Mouse (Mus musculus) CH12.LX (cell line): Measurements from ENCODE around the gene Ccdc130. TPM values are rescaled to one million over a fixed set of nuclear protein-coding genes. Genes with fewer than 3 reads are reported as not detected.

ENCODE experiments used
- DNase-seq: peaks from one replicate; pipeline ENCODE4 v3.0.0-alpha.2; 2013; ENCODE audit errors: extremely low read depth
- H3K27ac ChIP-seq: 2 replicates; pipeline ENCODE4 v1.5.1; 2012; ENCODE audit warnings: low read depth, mild to moderate bottlenecking, control low read depth, moderate library complexity; ENCODE audit not compliant: insufficient read depth
- H3K27me3 ChIP-seq: replicated peaks from 2 replicates; pipeline ENCODE3; 2012; ENCODE audit warnings: inconsistent platforms
- H3K36me3 ChIP-seq, 2 experiments: replicated peaks in 1 of 2; 2 replicates each; pipeline versions ENCODE3 to v1.6.1; 2012; ENCODE audit warnings: inconsistent platforms in 1 of 2, low read length in 1 of 2, mild to moderate bottlenecking in 1 of 2, mixed read lengths in 1 of 2, moderate library complexity in 1 of 2; ENCODE audit not compliant: control insufficient read depth in 1 of 2, insufficient read depth in 1 of 2
- H3K4me1 ChIP-seq, 2 experiments: 2 replicates each; pipeline ENCODE4 v1.6.1; 2012; ENCODE audit warnings: inconsistent platforms in 1 of 2, moderate library complexity in 1 of 2; ENCODE audit not compliant: insufficient read depth in 2 of 2, control insufficient read depth in 1 of 2
- H3K4me2 ChIP-seq: 2 replicates; pipeline ENCODE4 v1.6.1; 2012; ENCODE audit warnings: low read depth, mild to moderate bottlenecking, control low read depth; ENCODE audit not compliant: poor library complexity, insufficient read depth, severe bottlenecking
- H3K4me3 ChIP-seq, 3 experiments: fragments of 150-350 bp in 1 of 3; sonication (generic) in 1 of 3; replicated peaks in 1 of 3; 2 replicates each; pipeline versions ENCODE3 to v1.5.1; 2011 to 2012; ENCODE audit warnings: low read depth in 2 of 3, low read length in 2 of 3, mild to moderate bottlenecking in 2 of 3, moderate library complexity in 2 of 3, control low read depth in 1 of 3, improper control_type of control experiment in 1 of 3, inconsistent platforms in 1 of 3, mixed read lengths in 1 of 3; ENCODE audit not compliant: poor library complexity in 1 of 3
- H3K79me2 ChIP-seq: replicated peaks from 2 replicates; pipeline ENCODE4 v1.6.1; 2012; ENCODE audit warnings: mild to moderate bottlenecking, moderate library complexity; ENCODE audit not compliant: control insufficient read depth, poor library complexity, insufficient read depth, severe bottlenecking; ENCODE audit errors: extremely low read depth
- H3K9ac ChIP-seq: 2 replicates; pipeline ENCODE4 v1.6.1; 2012; ENCODE audit warnings: low read depth, mild to moderate bottlenecking, control low read depth, moderate library complexity; ENCODE audit not compliant: insufficient read depth
- H3K9me3 ChIP-seq: replicated peaks from 2 replicates; pipeline ENCODE3; 2012; ENCODE audit warnings: low read length, inconsistent platforms, mixed read lengths
- BHLHE40 ChIP-seq: IDR thresholded peaks from 2 replicates; pipeline ENCODE4 v1.6.1; 2011; ENCODE audit warnings: mild to moderate bottlenecking, low read depth, low read length, improper control_type of control experiment
- CHD1 ChIP-seq: IDR thresholded peaks from 2 replicates; pipeline ENCODE4 v1.6.1; 2012; ENCODE audit warnings: low read depth, low read length, improper control_type of control experiment, inconsistent platforms
- CHD2 ChIP-seq: IDR thresholded peaks from 2 replicates; pipeline ENCODE4 v1.6.1; 2011; ENCODE audit warnings: low read length, improper control_type of control experiment
- CTCF ChIP-seq, 2 experiments: IDR thresholded peaks in 1 of 2; conservative IDR thresholded peaks in 1 of 2; 2 replicates each; pipeline ENCODE4 v1.5.1; 2011 to 2012; ENCODE audit warnings: low read depth in 2 of 2, low read length in 2 of 2, improper control_type of control experiment in 1 of 2, inconsistent platforms in 1 of 2, mild to moderate bottlenecking in 1 of 2, moderate library complexity in 1 of 2
- E2F4 ChIP-seq: IDR thresholded peaks from 2 replicates; pipeline ENCODE4 v1.6.1; 2011; ENCODE audit warnings: low read depth, low read length, improper control_type of control experiment; ENCODE audit not compliant: insufficient replicate concordance
- ELF1 ChIP-seq: IDR thresholded peaks from 2 replicates; pipeline ENCODE4 v1.6.1; 2014; ENCODE audit warnings: low read depth, mild to moderate bottlenecking, inconsistent platforms, low read length, improper control_type of control experiment
- EP300 ChIP-seq: IDR thresholded peaks from 2 replicates; pipeline ENCODE4 v1.6.1; 2011; ENCODE audit warnings: low read length, improper control_type of control experiment
- ETS1 ChIP-seq: conservative IDR thresholded peaks from 2 replicates; pipeline ENCODE4 v1.6.1; 2012; ENCODE audit warnings: low read depth, mild to moderate bottlenecking, inconsistent platforms, low read length, improper control_type of control experiment, moderate library complexity
- GABPA ChIP-seq: IDR thresholded peaks from 2 replicates; pipeline ENCODE4 v1.6.1; 2012; ENCODE audit warnings: low read depth, low read length, improper control_type of control experiment, inconsistent platforms; ENCODE audit not compliant: insufficient replicate concordance
- HCFC1 ChIP-seq: IDR thresholded peaks from 2 replicates; pipeline ENCODE4 v1.6.1; 2012; ENCODE audit warnings: low read depth, mild to moderate bottlenecking, inconsistent platforms, low read length, improper control_type of control experiment
- IRF4 ChIP-seq: IDR thresholded peaks from 2 replicates; pipeline ENCODE4 v1.6.1; 2014; ENCODE audit warnings: low read depth, mild to moderate bottlenecking, inconsistent platforms, low read length, improper control_type of control experiment
- JUN ChIP-seq: IDR thresholded peaks from 2 replicates; pipeline ENCODE4 v1.6.1; 2011; ENCODE audit warnings: low read depth, mild to moderate bottlenecking, low read length, improper control_type of control experiment, moderate library complexity; ENCODE audit not compliant: insufficient read depth
- JUND ChIP-seq: conservative IDR thresholded peaks from 2 replicates; pipeline ENCODE4 v1.6.1; 2011; ENCODE audit warnings: low read depth, low read length, improper control_type of control experiment
- KAT2A ChIP-seq: IDR thresholded peaks from 2 replicates; pipeline ENCODE4 v1.6.1; 2012; ENCODE audit warnings: low read length, improper control_type of control experiment, inconsistent platforms; ENCODE audit not compliant: insufficient replicate concordance
- MAFK ChIP-seq: IDR thresholded peaks from 2 replicates; pipeline ENCODE4 v1.6.1; 2011; ENCODE audit warnings: low read length, improper control_type of control experiment; ENCODE audit not compliant: insufficient replicate concordance
- MAX ChIP-seq: IDR thresholded peaks from 2 replicates; pipeline ENCODE4 v1.6.1; 2011; ENCODE audit warnings: low read length, improper control_type of control experiment
- MAZ ChIP-seq: IDR thresholded peaks from 2 replicates; pipeline ENCODE4 v1.6.1; 2012; ENCODE audit warnings: low read depth, mild to moderate bottlenecking, inconsistent platforms, low read length, improper control_type of control experiment, moderate library complexity
- MEF2A ChIP-seq: IDR thresholded peaks from 2 replicates; pipeline ENCODE4 v1.6.1; 2014; ENCODE audit warnings: low read depth, mild to moderate bottlenecking, inconsistent platforms, low read length, improper control_type of control experiment, borderline replicate concordance
- MXI1 ChIP-seq: IDR thresholded peaks from 2 replicates; pipeline ENCODE4 v1.6.1; 2011; ENCODE audit warnings: mild to moderate bottlenecking, low read depth, low read length, improper control_type of control experiment
- MYC ChIP-seq: IDR thresholded peaks from 2 replicates; pipeline ENCODE4 v1.6.1; 2011; ENCODE audit warnings: low read depth, mild to moderate bottlenecking, improper control_type of control experiment, low read length
- NELFE ChIP-seq: IDR thresholded peaks from 2 replicates; pipeline ENCODE4 v1.6.1; 2011; ENCODE audit warnings: low read depth, low read length, improper control_type of control experiment
- NRF1 ChIP-seq: IDR thresholded peaks from 2 replicates; pipeline ENCODE4 v1.6.1; 2014; ENCODE audit warnings: low read depth, mild to moderate bottlenecking, inconsistent platforms, low read length, improper control_type of control experiment, moderate library complexity
- PAX5 ChIP-seq: IDR thresholded peaks from 2 replicates; pipeline ENCODE4 v1.6.1; 2012; ENCODE audit warnings: low read length, inconsistent platforms, mixed read lengths
- POLR2A ChIP-seq: IDR thresholded peaks from 2 replicates; pipeline ENCODE4 v1.6.1; 2011; ENCODE audit warnings: low read depth, mild to moderate bottlenecking, improper control_type of control experiment, low read length
- POLR2AphosphoS2 ChIP-seq: IDR thresholded peaks from 2 replicates; pipeline ENCODE4 v1.6.1; 2011; ENCODE audit warnings: low read depth, low read length, improper control_type of control experiment
- RAD21 ChIP-seq: IDR thresholded peaks from 2 replicates; pipeline ENCODE4 v1.6.1; 2011; ENCODE audit warnings: low read depth, mild to moderate bottlenecking, low read length, improper control_type of control experiment, moderate library complexity
- RCOR1 ChIP-seq: conservative IDR thresholded peaks from 2 replicates; pipeline ENCODE4 v1.6.1; 2012; ENCODE audit warnings: low read depth, mild to moderate bottlenecking, inconsistent platforms, low read length, improper control_type of control experiment
- SIN3A ChIP-seq: IDR thresholded peaks from 2 replicates; pipeline ENCODE4 v1.6.1; 2012; ENCODE audit warnings: low read length, improper control_type of control experiment, inconsistent platforms
- SMC3 ChIP-seq: IDR thresholded peaks from 2 replicates; pipeline ENCODE4 v1.6.1; 2011; ENCODE audit warnings: low read depth, low read length, improper control_type of control experiment
- TBP ChIP-seq: conservative IDR thresholded peaks from 2 replicates; pipeline ENCODE4 v1.6.1; 2011; ENCODE audit warnings: low read depth, low read length, improper control_type of control experiment
- TCF12 ChIP-seq: IDR thresholded peaks from 2 replicates; pipeline ENCODE4 v1.6.1; 2014; ENCODE audit warnings: low read depth, mild to moderate bottlenecking, inconsistent platforms, low read length, improper control_type of control experiment
- UBTF ChIP-seq: IDR thresholded peaks from 2 replicates; pipeline ENCODE4 v1.6.1; 2012; ENCODE audit warnings: low read depth, mild to moderate bottlenecking, inconsistent platforms, low read length, improper control_type of control experiment, moderate library complexity
- USF1 ChIP-seq: IDR thresholded peaks from 2 replicates; pipeline ENCODE4 v1.6.1; 2014; ENCODE audit warnings: low read depth, mild to moderate bottlenecking, inconsistent platforms, low read length, improper control_type of control experiment
- USF2 ChIP-seq: conservative IDR thresholded peaks from 2 replicates; pipeline ENCODE4 v1.6.1; 2011; ENCODE audit warnings: low read depth, low read length, improper control_type of control experiment
- ZC3H11A ChIP-seq: IDR thresholded peaks from 2 replicates; pipeline ENCODE4 v1.6.1; 2012; ENCODE audit warnings: low read depth, mild to moderate bottlenecking, inconsistent platforms, low read length, improper control_type of control experiment
- ZKSCAN1 ChIP-seq: IDR thresholded peaks from 2 replicates; pipeline ENCODE4 v1.6.1; 2012; ENCODE audit warnings: low read depth, inconsistent platforms, low read length, improper control_type of control experiment, borderline replicate concordance
- ZMIZ1 ChIP-seq: IDR thresholded peaks from 2 replicates; pipeline ENCODE4 v1.6.1; 2012; ENCODE audit warnings: low read depth, mild to moderate bottlenecking, inconsistent platforms, low read length, improper control_type of control experiment
- ZNF384 ChIP-seq: IDR thresholded peaks from 2 replicates; pipeline ENCODE4 v1.6.1; 2012; ENCODE audit warnings: low read depth, low read length, improper control_type of control experiment, inconsistent platforms
- dilution Hi-C: fragments of 300-500 bp; cut with MboI; formaldehyde crosslinking; loops from 2 replicates; pipeline ENCODE4 v1.14.3; 2020; ENCODE audit warnings: low sequenced_read_pairs; ENCODE audit not compliant: extremely low pct_unique_long_range_greater_than_20kb, extremely low pct_ligation_motif_present
- in situ Hi-C: fragments of 300-500 bp; cut with MboI; formaldehyde crosslinking; loops from 3 replicates; pipeline ENCODE4 v1.14.3; 2019; ENCODE audit warnings: low sequenced_read_pairs, low pct_ligation_motif_present, low pct_unique_long_range_greater_than_20kb, mixed read lengths
- polyA plus RNA-seq: library from polyadenylated mRNA; unstranded; fragments of >175 nt; gene quantifications from 2 replicates; pipeline ENCODE4 v1.2.1, GENCODE M21; 2012; ENCODE audit warnings: low read depth; ENCODE audit not compliant: insufficient read length
- total RNA-seq, 2 experiments: library from RNA; depleted of rRNA; stranded (reverse); fragments of 300-350 nt in 1 of 2; fragments of >200 nt in 1 of 2; gene quantifications; 2 replicates each; pipeline ENCODE4 v1.2.3; 2012 to 2014

The Ccdc130 gene
- total and polyA plus RNA-seq, 3 experiments: 5.7 to 13.0 (median 7.8) TPM

DNA sequence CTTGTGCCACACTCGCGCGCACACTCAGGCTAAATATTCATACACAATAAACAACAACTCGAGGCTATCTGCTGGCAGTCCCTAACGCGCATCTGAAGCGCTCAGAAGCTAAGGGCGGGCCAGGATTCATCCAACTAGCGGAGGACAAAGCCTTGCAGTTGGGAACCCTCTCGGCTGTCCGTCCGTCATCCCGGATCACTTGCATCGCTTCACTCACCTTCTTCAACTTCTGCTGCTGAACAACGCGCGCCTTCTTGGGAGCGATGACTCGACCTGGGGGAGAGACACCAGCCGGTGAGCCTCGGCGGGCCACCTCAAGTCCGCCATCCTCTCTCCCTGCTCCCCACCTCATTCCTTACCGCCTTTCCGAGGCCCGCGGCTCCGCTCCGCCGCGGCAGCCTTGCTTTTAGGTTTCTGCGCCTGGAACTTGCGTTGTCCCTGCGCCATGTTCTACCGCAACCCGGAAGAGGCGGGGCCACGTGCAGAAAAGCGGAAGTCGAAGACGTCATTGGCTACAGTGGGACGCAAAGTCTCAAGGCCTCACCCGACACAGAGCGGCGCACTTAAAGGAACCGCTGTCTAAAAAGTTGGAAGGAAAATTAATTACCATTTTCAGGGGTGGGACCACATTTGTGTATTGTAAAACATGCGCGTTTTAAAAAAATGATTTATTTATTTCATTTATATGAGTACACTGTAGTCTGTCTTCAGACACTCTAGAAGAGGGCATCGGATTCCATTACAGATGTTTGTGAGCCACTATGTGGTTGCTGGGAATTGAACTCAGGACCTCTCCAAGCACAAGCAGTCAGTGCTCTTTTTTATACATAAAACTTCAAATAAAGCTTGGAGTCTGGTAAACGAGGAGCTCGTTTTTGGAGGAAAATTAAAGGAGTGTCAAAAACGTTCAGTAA, 20.7 kb downstream of the Ccdc130 start, which contains the start of gene D8Ertd738e:
D8Ertd738e (minus strand) TSS at position 463 of the 914 bp plus-strand sequence.
- Histone ChIP-seq H3K4me3 (peak within 1 kb of the TSS; percentile 73 to 99 (median 98)), H3K9ac (peak within 1 kb of the TSS; percentile 93), H3K9me3 (no peaks in the 10 kb centered on the region), H3K79me2 (peaks cover 16% of the 10 kb centered on the region), H3K4me2 (peak within 1 kb of the TSS; percentile 39), H3K27ac (peak within 1 kb of the TSS; percentile 64; the same call in 1 of the 2 replicates), H3K36me3 (peaks cover 54 to 76% of the 10 kb centered on the region in 2 experiments), H3K27me3 (no peaks in the 10 kb centered on the region), H3K4me1 (peaks cover 3 to 9% of the 10 kb centered on the region in 2 experiments; a peak in 2 of 4 replicates)
- dilution Hi-C loops (no loop called here), in situ Hi-C loops (no loop called here)
- DNase-seq: peak; percentile 97
- TF ChIP-seq GABPA (no peak), ZC3H11A (no peak), POLR2AphosphoS2 (peak; percentile 99), JUND (no peak), KAT2A (0 out of 2 replicates have a peak, but pooled peaks have one; percentile 65), JUN (0 out of 2 replicates have a peak, but pooled peaks have one; percentile 28), EP300 (no peak), TBP (0 out of 2 replicates have a peak, but pooled peaks have one; percentile 42), PAX5 (no peak), ZMIZ1 (peak; percentile 82), MEF2A (peak; percentile 50; the same call in 1 of the 2 replicates), MXI1 (peak; percentile 90), UBTF (no peak), BHLHE40 (peak; percentile 97), USF1 (peak; percentile 69), SMC3 (no peak), POLR2A (peak; percentile 89), CTCF (conservative IDR thresholded peaks at IDR 0.05 in 1 of 2, IDR thresholded peaks at IDR 0.05 in 1 of 2; ENCODE audit: low read depth in 2 of 2, low read length in 2 of 2) (no peak), MAX (peak; percentile 90), USF2 (no peak; the same call in 1 of the 2 replicates), E2F4 (no peak), MYC (peak; percentile 66; the same call in 1 of the 2 replicates), NELFE (peak; percentile 84), HCFC1 (peak; percentile 86), CHD2 (peak; percentile 57; the same call in 1 of the 2 replicates), CHD1 (no peak), ETS1 (peak; percentile 55; the same call in 1 of the 2 replicates), ELF1 (peak; percentile 97), ZKSCAN1 (no peak), TCF12 (peak; percentile 79), SIN3A (peak; percentile 97), IRF4 (peak; percentile 44; the same call in 1 of the 2 replicates), RCOR1 (no peak), MAZ (no peak), MAFK (no peak), ZNF384 (no peak), NRF1 (peak; percentile 64), RAD21 (no peak)
